Mouse (Mus musculus) liver, adult 2 months (tissue): ENCODE results near the gene Syngr1.
"Not testable (repeated sequence)": the region's sequence is repeated elsewhere in the genome, so short reads cannot be mapped to it uniquely, and the experiment has no call there.

Source experiments
- CTCF ChIP-seq: fragments of 200-500 bp; IDR thresholded peaks from 2 replicates; pipeline ENCODE4 v1.5.1; 2011; ENCODE audit warnings: low read depth, low read length, control low read depth
- POLR2A ChIP-seq: fragments of 200-500 bp; IDR thresholded peaks from 2 replicates; pipeline ENCODE4 v1.6.1; 2011; ENCODE audit warnings: low read length, control low read depth; ENCODE audit not compliant: insufficient read depth; ENCODE audit errors: extremely low read depth

DNA sequence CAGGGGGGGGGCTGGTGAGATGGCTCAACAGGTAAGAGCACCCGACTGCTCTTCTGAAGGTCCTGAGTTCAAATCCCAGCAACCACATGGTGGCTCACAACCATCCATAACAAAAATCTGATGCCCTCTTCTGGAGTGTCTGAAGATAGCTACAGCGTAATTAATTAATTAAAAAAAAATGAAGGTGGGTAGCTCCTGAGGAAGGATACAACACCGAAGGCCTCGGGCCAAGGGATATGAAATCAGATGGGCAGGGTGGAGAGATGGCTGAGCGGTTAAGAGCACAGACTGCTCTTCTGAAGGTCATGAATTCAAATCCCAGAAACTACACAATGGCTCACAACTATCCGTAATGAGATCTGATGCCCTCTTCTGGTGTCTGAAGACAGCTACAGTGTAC lies 31.3 kb downstream of the Syngr1 start:
- not testable (repeated sequence) for TF ChIP-seq CTCF, POLR2A
